Mouse (Mus musculus): ENCODE data around the gene Gas2l3.

Gas2l3 gene

DNA sequence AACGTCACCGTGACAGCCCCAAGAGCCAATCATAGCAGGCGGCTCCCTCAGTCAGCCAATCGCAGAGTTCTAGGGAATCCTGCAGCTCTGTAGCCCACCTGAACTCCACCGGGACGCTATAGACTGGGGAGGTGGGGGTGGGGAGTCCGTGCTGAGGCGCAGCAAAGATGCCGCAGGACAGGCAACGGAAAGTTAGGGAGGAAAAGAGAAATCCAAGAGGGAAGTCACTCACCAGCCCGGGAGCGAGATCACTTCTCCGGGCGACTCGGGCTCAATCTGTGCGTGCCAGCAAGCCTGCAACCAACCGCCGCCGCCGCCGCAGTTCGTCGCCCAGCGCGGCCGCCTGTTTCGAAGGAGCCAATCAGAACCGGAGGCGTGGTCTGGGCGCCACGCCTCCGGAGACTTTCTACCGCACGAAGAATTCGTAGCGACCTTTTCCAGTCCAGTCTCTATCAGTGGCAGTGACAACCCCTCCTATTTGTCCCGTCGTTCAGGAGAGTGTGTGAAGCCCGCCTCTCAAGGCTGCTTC lies at the start of gene Gas2l3:
Gene Gas2l3, minus strand, starts transcription at position 345 of the 529 bp plus-strand sequence.
- in situ Hi-C loops (cut with MboI; ENCODE audit: low pct_unique_long_range_greater_than_20kb in 1 of 2, low sequenced_read_pairs in 2 of 2, unreplicated experiment in 1 of 2): no loop called here

DNA sequence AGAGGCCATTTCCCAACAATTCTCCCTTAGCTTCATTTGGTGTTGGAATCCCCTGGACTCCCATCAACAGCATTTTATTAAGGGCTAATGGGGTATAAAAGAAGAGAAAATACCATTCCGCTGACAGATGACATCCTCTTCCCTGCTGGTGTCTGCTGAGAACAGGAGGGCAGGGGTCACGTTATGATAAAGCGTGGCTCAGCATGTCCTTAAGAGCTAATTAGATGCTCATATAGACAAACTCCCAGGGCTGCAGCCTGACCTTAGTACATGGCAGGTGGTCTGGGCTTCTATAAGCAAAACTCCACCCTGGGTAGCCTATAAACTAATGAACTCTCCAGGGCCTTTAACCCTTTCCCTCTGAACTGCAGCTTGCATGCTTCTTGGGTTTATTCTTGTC lies 47.6 kb upstream of the Gas2l3 start:
- in situ Hi-C loops (cut with MboI; ENCODE audit: low pct_unique_long_range_greater_than_20kb in 1 of 2, low sequenced_read_pairs in 2 of 2, unreplicated experiment in 1 of 2): no loop called here

GRCm38 (mm10) chr10:89490250-89490649 lies 46.5 kb upstream of the Gas2l3 start:
- in situ Hi-C loops (cut with MboI; ENCODE audit: low pct_unique_long_range_greater_than_20kb in 1 of 2, low sequenced_read_pairs in 2 of 2, unreplicated experiment in 1 of 2): no loop called here

GRCm38 (mm10) chr10:89489459-89489858 lies 45.7 kb upstream of the Gas2l3 start:
- in situ Hi-C loops (cut with MboI; ENCODE audit: low pct_unique_long_range_greater_than_20kb in 1 of 2, low sequenced_read_pairs in 2 of 2, unreplicated experiment in 1 of 2): no loop called here

GRCm38 (mm10) chr10:89486995-89487742 lies 43.4 kb upstream of the Gas2l3 start:
- in situ Hi-C loops (cut with MboI; ENCODE audit: low pct_unique_long_range_greater_than_20kb in 1 of 2, low sequenced_read_pairs in 2 of 2, unreplicated experiment in 1 of 2): no loop called here

GRCm38 (mm10) chr10:89484907-89485306 lies 41.1 kb upstream of the Gas2l3 start:
- in situ Hi-C loops (cut with MboI; ENCODE audit: low pct_unique_long_range_greater_than_20kb in 1 of 2, low sequenced_read_pairs in 2 of 2, unreplicated experiment in 1 of 2): no loop called here

GRCm38 (mm10) chr10:89483812-89484602 lies 40.2 kb upstream of the Gas2l3 start:
- in situ Hi-C loops (cut with MboI; ENCODE audit: low pct_unique_long_range_greater_than_20kb in 1 of 2, low sequenced_read_pairs in 2 of 2, unreplicated experiment in 1 of 2): no loop called here

DNA sequence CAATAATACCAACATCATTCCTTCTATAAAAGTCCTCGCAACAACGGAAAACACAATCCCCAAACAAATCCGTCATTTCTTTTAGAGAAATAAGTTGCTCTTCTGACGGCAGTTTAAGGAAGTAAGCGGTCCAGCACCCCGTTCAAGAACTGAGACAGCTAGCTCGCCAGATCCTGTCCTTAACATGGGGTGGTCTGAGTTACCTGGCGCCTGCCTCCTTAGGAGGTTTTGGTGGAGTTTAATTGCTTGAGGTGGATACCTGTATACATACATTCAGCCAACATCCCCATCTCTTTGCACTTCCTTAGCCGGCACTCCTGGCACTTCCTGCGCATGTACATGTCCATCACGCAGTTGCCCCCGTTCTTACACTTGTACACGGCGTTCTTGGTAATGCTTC lies 39.3 kb upstream of the Gas2l3 start:
- in situ Hi-C loops (cut with MboI; ENCODE audit: low pct_unique_long_range_greater_than_20kb in 1 of 2, low sequenced_read_pairs in 2 of 2, unreplicated experiment in 1 of 2): no loop called here

DNA sequence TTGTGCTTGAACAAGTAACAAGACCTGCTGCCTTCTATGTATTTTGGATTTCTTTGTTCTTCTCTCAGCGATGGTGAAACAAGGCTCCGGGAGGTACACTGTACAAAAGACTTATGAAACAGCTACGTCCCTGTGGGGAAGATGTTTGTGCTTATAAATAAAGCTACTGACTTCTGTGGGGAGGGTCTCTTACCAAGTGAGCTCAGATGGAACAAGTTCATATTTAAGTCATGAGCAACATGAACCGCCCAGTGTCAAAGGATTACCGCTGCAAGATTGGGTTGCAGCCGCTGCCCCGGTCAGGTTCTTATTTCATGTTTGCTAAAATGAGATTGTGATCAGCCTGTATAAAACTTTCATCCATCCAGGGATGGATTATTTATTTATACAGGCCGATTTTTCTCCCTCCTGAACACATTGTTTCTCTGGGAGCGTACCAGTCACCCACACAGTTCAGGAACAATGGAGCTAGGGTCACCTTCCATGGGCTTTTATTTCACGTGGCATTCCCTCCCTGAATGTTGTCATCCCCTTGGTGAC lies 38.4 kb upstream of the Gas2l3 start:
- in situ Hi-C loops (cut with MboI; ENCODE audit: low pct_unique_long_range_greater_than_20kb in 1 of 2, low sequenced_read_pairs in 2 of 2, unreplicated experiment in 1 of 2): no loop called here

DNA sequence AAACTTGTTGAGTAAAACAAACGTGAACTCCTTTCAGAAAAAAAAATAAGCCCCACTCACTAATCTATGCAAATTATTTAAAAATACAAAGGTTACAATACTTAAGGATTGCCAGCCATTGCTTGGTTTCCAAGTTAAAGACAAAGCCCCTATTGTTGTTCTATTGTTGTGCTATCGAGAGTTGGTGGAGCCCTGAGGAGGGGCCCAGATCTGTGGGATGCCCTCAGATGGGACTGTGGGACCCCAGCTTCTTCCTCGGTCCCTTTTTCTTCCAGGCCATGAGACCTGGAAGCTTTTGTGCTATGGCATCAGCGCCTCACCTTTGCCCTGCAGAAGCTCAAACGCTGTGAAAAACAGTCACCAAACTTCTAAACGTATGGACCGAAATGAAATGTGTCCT lies 37.9 kb upstream of the Gas2l3 start:
- in situ Hi-C loops (cut with MboI; ENCODE audit: low pct_unique_long_range_greater_than_20kb in 1 of 2, low sequenced_read_pairs in 2 of 2, unreplicated experiment in 1 of 2): no loop called here

DNA sequence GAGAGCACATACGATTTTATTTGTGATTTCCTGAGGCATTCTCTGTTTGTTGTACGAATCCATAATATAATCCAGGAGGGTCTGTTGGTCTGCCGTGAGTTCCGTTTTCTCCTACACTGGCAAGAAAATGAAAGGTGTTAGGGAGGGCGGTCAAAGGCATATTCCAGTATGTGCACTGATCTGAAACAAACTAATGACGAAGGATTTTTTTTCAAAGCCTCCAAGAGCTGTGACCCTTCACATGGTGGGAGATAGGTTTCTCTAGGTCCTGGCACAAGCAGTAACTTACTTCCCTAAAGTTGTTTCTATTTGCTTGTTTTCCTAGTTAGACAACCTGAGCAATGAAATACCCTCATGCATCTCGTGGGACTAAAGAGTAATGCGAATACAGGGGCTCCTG lies 35.0 kb upstream of the Gas2l3 start:
- in situ Hi-C loops (cut with MboI; ENCODE audit: low pct_unique_long_range_greater_than_20kb in 1 of 2, low sequenced_read_pairs in 2 of 2, unreplicated experiment in 1 of 2): no loop called here

GRCm38 (mm10) chr10:89470596-89471353 lies 27.0 kb upstream of the Gas2l3 start:
- in situ Hi-C loops (cut with MboI; ENCODE audit: low pct_unique_long_range_greater_than_20kb in 1 of 2, low sequenced_read_pairs in 2 of 2, unreplicated experiment in 1 of 2): loop anchor here in 1 of 2 experiments (25.0 kb wide), 1 partner anchor 392 kb away; the partner anchor contains the start of gene Anks1b

GRCm38 (mm10) chr10:89464760-89465405 lies 21.1 kb upstream of the Gas2l3 start:
- in situ Hi-C loops (cut with MboI; ENCODE audit: low pct_unique_long_range_greater_than_20kb in 1 of 2, low sequenced_read_pairs in 2 of 2, unreplicated experiment in 1 of 2): loop anchor here (5.0 to 25.0 kb wide), 2 partner anchors 167 to 397 kb away; partner anchors contain the start of gene Anks1b (in 1 of the 2)

DNA sequence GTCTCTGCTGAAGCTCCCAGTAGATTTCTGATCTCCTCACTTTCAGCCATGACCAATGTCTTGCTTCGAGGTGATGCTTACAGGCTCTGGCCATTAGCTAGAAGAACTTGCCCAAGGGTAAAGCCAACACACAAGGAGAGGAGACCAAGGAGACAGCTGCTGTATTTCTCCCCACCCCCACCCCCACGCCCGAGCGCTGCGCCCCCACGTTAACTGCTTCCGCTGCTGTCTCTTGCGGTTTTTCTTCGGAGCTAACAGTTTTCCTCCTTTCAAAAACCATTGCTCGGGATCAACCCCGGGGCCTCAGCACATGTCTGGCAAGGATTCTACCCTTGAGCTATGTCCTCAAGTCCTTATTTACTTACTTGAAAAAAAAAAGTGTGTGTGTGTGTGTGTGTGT lies 19.1 kb upstream of the Gas2l3 start:
- in situ Hi-C loops (cut with MboI; ENCODE audit: low pct_unique_long_range_greater_than_20kb in 1 of 2, low sequenced_read_pairs in 2 of 2, unreplicated experiment in 1 of 2): loop anchor here (5.0 to 25.0 kb wide), 2 partner anchors 169 to 399 kb away; partner anchors contain the start of gene Anks1b (in 1 of the 2)

GRCm38 (mm10) chr10:89461856-89462507 lies 18.2 kb upstream of the Gas2l3 start:
- in situ Hi-C loops (cut with MboI; ENCODE audit: low pct_unique_long_range_greater_than_20kb in 1 of 2, low sequenced_read_pairs in 2 of 2, unreplicated experiment in 1 of 2): loop anchor here (5.0 to 25.0 kb wide), 2 partner anchors 170 to 400 kb away; partner anchors contain the start of gene Anks1b (in 1 of the 2)

GRCm38 (mm10) chr10:89460972-89461371 lies 17.2 kb upstream of the Gas2l3 start:
- in situ Hi-C loops (cut with MboI; ENCODE audit: low pct_unique_long_range_greater_than_20kb in 1 of 2, low sequenced_read_pairs in 2 of 2, unreplicated experiment in 1 of 2): loop anchor here (5.0 to 25.0 kb wide), 2 partner anchors 171 to 401 kb away; partner anchors contain the start of gene Anks1b (in 1 of the 2)

DNA sequence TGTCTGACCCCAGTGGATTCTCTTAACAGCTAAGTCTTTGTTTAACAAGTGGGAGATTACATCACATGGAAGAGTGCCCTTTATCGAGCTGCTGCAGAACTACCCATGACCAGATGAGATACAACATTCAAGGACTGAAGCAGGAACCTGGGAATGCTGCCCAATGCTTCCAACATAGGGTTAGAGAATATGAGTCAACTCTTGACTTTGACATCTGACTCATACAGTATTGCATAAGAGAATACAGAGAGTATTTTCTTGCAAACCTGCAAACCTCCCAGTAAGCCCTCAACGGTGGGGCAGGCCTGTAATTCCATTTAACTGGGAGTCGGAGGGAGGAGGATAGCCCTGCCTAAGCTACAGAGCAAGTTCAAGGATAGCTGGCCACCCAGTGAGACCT lies 15.0 kb upstream of the Gas2l3 start:
- in situ Hi-C loops (cut with MboI; ENCODE audit: low pct_unique_long_range_greater_than_20kb in 1 of 2, low sequenced_read_pairs in 2 of 2, unreplicated experiment in 1 of 2): loop anchor here in 1 of 2 experiments (25.0 kb wide), 1 partner anchor 404 kb away; the partner anchor contains the start of gene Anks1b
